Mouse (Mus musculus) right cerebral cortex, adult 2 months (tissue): ENCODE data around the gene Crat.

ENCODE experiments used
- DNase-seq, 2 experiments: peaks; one replicate each; pipeline ENCODE4 v3.0.0; 2021 to 2022; ENCODE audit warnings: low spot score in 2 of 2

Crat gene

GRCm38 (mm10) chr2:30415157-30415935 is at the start of gene Crat:
Gene Crat, minus strand, starts transcription at chr2:30415813.
- DNase-seq: peak; percentile 86 to 92

- DNase-seq: no peak
These were observed 48.8 kb upstream of the Crat start for GRCm38 (mm10) chr2:30464411-30464810.

GRCm38 (mm10) chr2:30463904-30464330 is 48.3 kb upstream of the Crat start:
- DNase-seq: peak; percentile 62 to 70

GRCm38 (mm10) chr2:30463341-30463761 is 47.7 kb upstream of the Crat start:
- no peak for DNase-seq

GRCm38 (mm10) chr2:30459241-30459640 is 43.6 kb upstream of the Crat start:
- no peak for DNase-seq

GRCm38 (mm10) chr2:30458349-30458748 is 42.7 kb upstream of the Crat start:
- no peak for DNase-seq

- no peak for DNase-seq
These were observed 40.7 kb upstream of the Crat start for GRCm38 (mm10) chr2:30456104-30456980.

- DNase-seq: no peak
These were observed 39.0 kb upstream of the Crat start for GRCm38 (mm10) chr2:30454587-30454986.

GRCm38 (mm10) chr2:30453570-30453969 is 38.0 kb upstream of the Crat start:
- DNase-seq: no peak

GRCm38 (mm10) chr2:30451525-30451924 is 35.9 kb upstream of the Crat start:
- DNase-seq: no peak

- no peak for DNase-seq
These were observed 34.9 kb upstream of the Crat start for GRCm38 (mm10) chr2:30450530-30450929.

GRCm38 (mm10) chr2:30448371-30448770 is 32.8 kb upstream of the Crat start:
- no peak for DNase-seq

- no peak for DNase-seq
These were observed 31.5 kb upstream of the Crat start for GRCm38 (mm10) chr2:30446891-30447826.

GRCm38 (mm10) chr2:30445312-30445711 is 29.7 kb upstream of the Crat start:
- DNase-seq: no peak

GRCm38 (mm10) chr2:30444450-30444849 is 28.8 kb upstream of the Crat start:
- no peak for DNase-seq

GRCm38 (mm10) chr2:30444006-30444405 is 28.4 kb upstream of the Crat start:
- DNase-seq: no peak

- DNase-seq: no peak
These were observed 27.7 kb upstream of the Crat start for GRCm38 (mm10) chr2:30443281-30443680.

GRCm38 (mm10) chr2:30442498-30442890 is 26.9 kb upstream of the Crat start:
- no peak for DNase-seq

- peak; percentile 73 to 78 for DNase-seq
These were observed 26.2 kb upstream of the Crat start for GRCm38 (mm10) chr2:30441518-30442497.
